Comparison of ENCODE assay signal across 9 mouse cellular contexts in the genomic region with DNA sequence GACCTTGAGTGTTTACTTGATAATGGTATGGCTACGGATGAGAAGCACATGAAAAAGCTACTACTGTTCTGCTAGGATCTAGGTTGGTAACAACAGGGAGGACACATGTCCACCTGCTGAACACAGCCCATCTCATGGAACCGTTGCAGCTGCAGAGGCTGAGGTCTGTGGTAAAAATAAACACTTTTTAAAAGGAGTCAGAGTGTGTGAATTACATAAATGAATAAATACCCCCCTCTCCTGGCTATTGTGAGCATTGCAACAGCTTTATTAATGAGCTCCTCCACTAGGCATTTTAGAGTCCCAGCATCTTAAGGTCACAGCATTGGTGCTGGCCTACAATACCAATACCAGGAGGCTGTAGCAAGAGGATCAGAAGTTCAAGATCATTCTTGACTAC. TPM values are rescaled to one million over a fixed set of nuclear protein-coding genes. Genes with fewer than 3 reads are reported as not detected.
A peak's percentile ranks its signal among the peaks of the same experiment; 100 is the strongest.
DNase-seq lines count a peak whose midpoint lies in the region; ATAC-seq and TF ChIP-seq lines count a peak whose summit lies in the region.
"Had no signal": no experiment of that assay in that cellular context is flagged by ENCODE, and none has a peak within 500 bp of the region (broad histone marks: within the 10 kb centered on the region; RNA-seq: fewer than 3 reads in every experiment).

No protein-coding gene starts in this region.

- no peak overlapping the region for H3K4me3 ChIP-seq in embryonic facial prominence, embryonic 10.5 days
- H3K4me3 ChIP-seq in layer of hippocampus, adult 2 months, result no peak overlapping the region
- H3K4me3 ChIP-seq: heart, embryonic 13.5 days had no signal

- no peaks in the 10 kb centered on the region for H3K9me3 ChIP-seq in embryonic facial prominence, embryonic 10.5 days
- H3K9me3 ChIP-seq: heart, embryonic 13.5 days had no signal

- TF ChIP-seq CTCF in layer of hippocampus, adult 2 months (conservative IDR thresholded peaks at IDR 0.05), result peak; percentile 88

- no peak for DNase-seq in cerebellum, adult 11-12 months
- DNase-seq in NIH3T3 (ENCODE audit: low read depth), result peak; percentile 87
- peak; percentile 27 for DNase-seq in embryonic facial prominence, embryonic 10.5 days (ENCODE audit: low spot score)
- DNase-seq in layer of hippocampus, adult 2 months (ENCODE audit: low spot score in 2 of 2), result peak; percentile 67 to 83
- DNase-seq in lung, postnatal 25 days (ENCODE audit: low spot score), result peak; percentile 76
- DNase-seq in right cerebral cortex, postnatal 4 days, result peak; percentile 49

- no peaks in the 10 kb centered on the region for H3K27me3 ChIP-seq in embryonic facial prominence, embryonic 10.5 days (replicated peaks; ENCODE audit: low read depth, poor library complexity, severe bottlenecking)
- H3K27me3 ChIP-seq: heart, embryonic 13.5 days had no signal

- 43% methylated on average over 2 of the region's 2 CpGs for WGBS in embryonic facial prominence, embryonic 10.5 days

- peaks cover 4% of the 10 kb centered on the region; the same call in 1 of the 2 replicates for H3K4me1 ChIP-seq in embryonic facial prominence, embryonic 10.5 days

- H3K36me3 ChIP-seq in embryonic facial prominence, embryonic 10.5 days (replicated peaks), result no peaks in the 10 kb centered on the region
- H3K36me3 ChIP-seq: heart, embryonic 13.5 days had no signal

- peak; percentile 85 for ATAC-seq in cerebellum, adult (ENCODE audit: insufficient number of reproducible peaks, low FRiP score, low TSS enrichment)
- peak; percentile 87 to 95 for ATAC-seq in hematopoietic stem cell, adult 5-6 weeks (replicated peaks in 1 of 2; ENCODE audit: insufficient read depth in 1 of 2, low FRiP score in 2 of 2, low TSS enrichment in 1 of 2, low read depth in 1 of 2, poor library complexity in 2 of 2, severe bottlenecking in 2 of 2)

- no peak overlapping the region for H3K27ac ChIP-seq in embryonic facial prominence, embryonic 10.5 days (replicated peaks)
- no peak overlapping the region for H3K27ac ChIP-seq in layer of hippocampus, adult 2 months
- H3K27ac ChIP-seq: heart, embryonic 13.5 days had no signal

RNA-seq across cellular contexts. Expression of a gene that starts 10.1 kb away (rescaled TPM):
- polyA plus RNA-seq in embryonic facial prominence, embryonic 10.5 days (2016; fragmentation: Nextera tagmentation; extraction: Ambion mirVana), result not detected in 2 replicates
- total RNA-seq in hematopoietic stem cell, adult 5-6 weeks (2017), result not detected in 2 replicates
- not detected for total RNA-seq in layer of hippocampus, adult 2 months (2021)
- polyA plus RNA-seq: heart, embryonic 13.5 days had no signal

RNA-seq across cellular contexts. Expression of a gene that starts 18.4 kb away (rescaled TPM):
- polyA plus RNA-seq in embryonic facial prominence, embryonic 10.5 days (2016; fragmentation: Nextera tagmentation; extraction: Ambion mirVana), result 10.8 and 11.0 TPM in 2 replicates
- total RNA-seq in hematopoietic stem cell, adult 5-6 weeks (2017), result 6.6 and 7.8 TPM in 2 replicates
- 10 to 100 TPM; 43.9 to 49.9 TPM for total RNA-seq in layer of hippocampus, adult 2 months (2021)

RNA-seq across cellular contexts. Expression of a gene that starts 19.8 kb away (rescaled TPM):
- 13.9 and 16.1 TPM in 2 replicates for polyA plus RNA-seq in embryonic facial prominence, embryonic 10.5 days (2016; fragmentation: Nextera tagmentation; extraction: Ambion mirVana)
- total RNA-seq in hematopoietic stem cell, adult 5-6 weeks (2017), result 26.8 and 31.1 TPM in 2 replicates
- total RNA-seq in layer of hippocampus, adult 2 months (2021), result 1 to 10 TPM; 2.8 to 2.9 TPM
